Mouse (Mus musculus): ENCODE results near the gene Macc1. TPM values are rescaled to one million over a fixed set of nuclear protein-coding genes. Genes with fewer than 3 reads are reported as not detected.

Macc1 gene
- polyA plus RNA-seq, 1 experiment from 2014 or later: 0.32 TPM

GRCm38 (mm10) chr12:119369832-119370231 lies 55.8 kb downstream of the Macc1 start:
- no peak overlapping the region for H3K27ac ChIP-seq (ENCODE audit: low read depth, low read length)
- WGBS: 83% methylated on average over 4 of the region's 4 CpGs
- H3K4me3 ChIP-seq (ENCODE audit: low read depth, low read length): no peak overlapping the region
- ATAC-seq (ENCODE audit: low FRiP score): no peak
- H3K27me3 ChIP-seq (ENCODE audit: control insufficient read depth, insufficient read depth, low read length): no peaks in the 10 kb centered on the region
- no peaks in the 10 kb centered on the region for H3K4me1 ChIP-seq (replicated peaks; ENCODE audit: control insufficient read depth, insufficient read depth, low read length)
- no peaks in the 10 kb centered on the region for H3K9me3 ChIP-seq (ENCODE audit: control insufficient read depth, low read length)
- H3K4me2 ChIP-seq (replicated peaks; ENCODE audit: low read depth, low read length): no peak overlapping the region
- no peaks in the 10 kb centered on the region for H3K36me3 ChIP-seq (ENCODE audit: control insufficient read depth, insufficient read depth, low read length)
- no peak for DNase-seq (ENCODE audit: low spot score)
- no peak overlapping the region for H3K9ac ChIP-seq (ENCODE audit: low read depth, low read length)

DNA sequence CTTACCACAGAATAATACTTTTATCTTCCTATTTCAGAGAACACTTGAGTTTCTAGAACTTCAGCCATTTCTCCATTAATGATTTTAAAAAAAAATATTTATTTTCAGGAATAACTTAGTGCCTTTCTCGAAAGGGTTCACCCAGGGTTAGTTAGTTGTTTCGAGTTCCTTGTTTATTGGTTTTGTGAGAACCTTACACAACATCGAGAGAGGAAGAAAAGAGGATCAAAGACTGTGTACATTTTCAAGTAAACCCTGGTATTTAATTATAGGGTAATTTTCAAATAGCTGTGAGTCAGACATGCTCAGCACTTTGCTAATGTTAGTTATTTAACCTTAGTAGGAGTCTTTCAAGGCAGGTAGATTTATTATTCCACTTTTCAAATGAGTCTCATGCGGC lies 58.3 kb downstream of the Macc1 start:
- no peaks in the 10 kb centered on the region for H3K27me3 ChIP-seq (ENCODE audit: control insufficient read depth, insufficient read depth, low read length)
- H3K4me1 ChIP-seq (replicated peaks; ENCODE audit: control insufficient read depth, insufficient read depth, low read length): no peaks in the 10 kb centered on the region
- no peaks in the 10 kb centered on the region for H3K36me3 ChIP-seq (ENCODE audit: control insufficient read depth, insufficient read depth, low read length)
- H3K4me3 ChIP-seq (ENCODE audit: low read depth, low read length): no peak overlapping the region
- no peak for DNase-seq (ENCODE audit: low spot score)
- no peaks in the 10 kb centered on the region for H3K9me3 ChIP-seq (ENCODE audit: control insufficient read depth, low read length)
- H3K27ac ChIP-seq (ENCODE audit: low read depth, low read length): no peak overlapping the region
- no peak overlapping the region for H3K4me2 ChIP-seq (replicated peaks; ENCODE audit: low read depth, low read length)
- ATAC-seq (ENCODE audit: low FRiP score): no peak
- H3K9ac ChIP-seq (ENCODE audit: low read depth, low read length): no peak overlapping the region
- 88% methylated on average over 4 of the region's 4 CpGs for WGBS

DNA sequence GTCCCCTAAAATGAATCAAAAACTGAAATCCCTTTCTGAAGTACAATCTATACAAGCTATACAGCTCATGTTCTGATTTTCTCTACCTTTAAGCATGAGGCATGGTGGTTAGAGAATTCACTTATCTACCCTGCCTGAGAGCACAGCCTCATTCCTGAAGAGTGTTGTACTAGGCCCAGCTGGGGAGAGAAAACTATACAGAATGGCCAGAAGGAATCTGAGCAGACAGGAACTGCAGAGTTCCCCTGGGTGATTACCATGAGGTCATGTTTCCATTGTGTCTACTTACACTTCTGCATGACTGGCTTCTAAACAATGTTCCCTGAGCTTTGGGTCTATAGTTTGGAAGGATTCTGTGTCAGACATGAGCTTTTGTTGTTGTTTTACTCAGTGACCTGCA lies 62.8 kb downstream of the Macc1 start:
- H3K9me3 ChIP-seq (ENCODE audit: control insufficient read depth, low read length): no peaks in the 10 kb centered on the region
- peak; percentile 40 for DNase-seq (ENCODE audit: low spot score)
- no peaks in the 10 kb centered on the region for H3K27me3 ChIP-seq (ENCODE audit: control insufficient read depth, insufficient read depth, low read length)
- H3K4me2 ChIP-seq (replicated peaks; ENCODE audit: low read depth, low read length): no peak overlapping the region
- no peak overlapping the region for H3K9ac ChIP-seq (ENCODE audit: low read depth, low read length)
- H3K4me3 ChIP-seq (ENCODE audit: low read depth, low read length): no peak overlapping the region
- H3K36me3 ChIP-seq (ENCODE audit: control insufficient read depth, insufficient read depth, low read length): no peaks in the 10 kb centered on the region
- no peak overlapping the region for H3K27ac ChIP-seq (ENCODE audit: low read depth, low read length)
- H3K4me1 ChIP-seq (replicated peaks; ENCODE audit: control insufficient read depth, insufficient read depth, low read length): no peaks in the 10 kb centered on the region
- peak; percentile 77 for ATAC-seq (ENCODE audit: low FRiP score)

DNA sequence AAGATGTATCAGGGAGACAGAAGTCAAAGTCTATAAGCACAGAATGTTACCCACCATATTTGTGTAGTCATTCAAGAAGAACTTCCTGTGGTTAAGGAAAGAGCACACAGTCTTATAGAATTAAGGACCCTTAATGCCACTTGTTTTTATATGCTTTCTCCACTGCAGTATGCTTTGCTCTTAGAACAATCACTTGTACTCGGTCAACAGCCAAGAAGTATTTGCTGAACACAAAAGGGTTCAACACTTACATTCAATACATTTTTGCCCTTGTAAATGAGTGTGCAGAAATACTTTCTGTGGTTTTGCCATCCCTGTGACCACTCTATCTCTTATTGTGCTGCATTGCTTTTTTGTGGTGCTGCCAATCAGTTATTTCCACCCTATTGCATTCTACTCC lies 67.8 kb downstream of the Macc1 start:
- 80% methylated on average over 1 of the region's 1 CpGs for WGBS

DNA sequence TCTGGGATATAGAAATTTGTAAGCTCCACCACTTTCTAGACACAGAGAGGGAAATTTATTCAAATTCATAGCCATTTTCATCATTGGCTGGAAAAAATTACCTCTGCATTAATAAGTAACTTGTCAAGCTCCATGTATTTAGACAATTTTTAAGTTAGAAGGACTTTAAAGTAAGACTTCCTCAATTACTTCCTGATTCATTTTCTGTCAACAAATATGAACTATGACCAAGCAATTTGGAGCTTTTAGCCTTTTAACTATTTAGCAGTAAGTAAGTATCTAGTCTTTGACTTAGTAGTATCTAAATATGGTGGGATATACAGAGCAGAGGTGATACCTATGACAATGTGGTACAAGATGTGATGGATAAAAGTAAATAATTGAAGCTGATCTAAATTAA lies 72.2 kb downstream of the Macc1 start:
- no peak overlapping the region for H3K4me2 ChIP-seq (replicated peaks; ENCODE audit: low read depth, low read length)
- H3K4me1 ChIP-seq (replicated peaks; ENCODE audit: control insufficient read depth, insufficient read depth, low read length): no peaks in the 10 kb centered on the region
- H3K27ac ChIP-seq (ENCODE audit: low read depth, low read length): no peak overlapping the region
- H3K4me3 ChIP-seq (ENCODE audit: low read depth, low read length): no peak overlapping the region
- no peaks in the 10 kb centered on the region for H3K27me3 ChIP-seq (ENCODE audit: control insufficient read depth, insufficient read depth, low read length)
- H3K9me3 ChIP-seq (ENCODE audit: control insufficient read depth, low read length): no peaks in the 10 kb centered on the region
- no peak overlapping the region for H3K9ac ChIP-seq (ENCODE audit: low read depth, low read length)
- H3K36me3 ChIP-seq (ENCODE audit: control insufficient read depth, insufficient read depth, low read length): no peaks in the 10 kb centered on the region
- no peak for ATAC-seq (ENCODE audit: low FRiP score)
- DNase-seq (ENCODE audit: low spot score): no peak

More for the DNA sequence above, 67.8 kb downstream of the Macc1 start:
- Histone ChIP-seq H3K27me3 (ENCODE audit: control insufficient read depth, insufficient read depth, low read length) (no peaks in the 10 kb centered on the region), H3K4me2 (replicated peaks; ENCODE audit: low read depth, low read length) (no peak overlapping the region), H3K9me3 (ENCODE audit: control insufficient read depth, low read length) (no peaks in the 10 kb centered on the region), H3K4me1 (replicated peaks; ENCODE audit: control insufficient read depth, insufficient read depth, low read length) (no peaks in the 10 kb centered on the region), H3K27ac (ENCODE audit: low read depth, low read length) (no peak overlapping the region), H3K36me3 (ENCODE audit: control insufficient read depth, insufficient read depth, low read length) (no peaks in the 10 kb centered on the region), H3K4me3 (ENCODE audit: low read depth, low read length) (no peak overlapping the region), H3K9ac (ENCODE audit: low read depth, low read length) (no peak overlapping the region)
- no peak for DNase-seq (ENCODE audit: low spot score)
- ATAC-seq (ENCODE audit: low FRiP score): no peak

GRCm38 (mm10) chr12:119386650-119387049 lies 72.6 kb downstream of the Macc1 start:
- no peaks in the 10 kb centered on the region for H3K27me3 ChIP-seq (ENCODE audit: control insufficient read depth, insufficient read depth, low read length)
- ATAC-seq (ENCODE audit: low FRiP score): no peak
- no peak for DNase-seq (ENCODE audit: low spot score)
- H3K36me3 ChIP-seq (ENCODE audit: control insufficient read depth, insufficient read depth, low read length): no peaks in the 10 kb centered on the region
- WGBS: 76% methylated on average over 2 of the region's 2 CpGs
- no peak overlapping the region for H3K4me2 ChIP-seq (replicated peaks; ENCODE audit: low read depth, low read length)
- H3K4me3 ChIP-seq (ENCODE audit: low read depth, low read length): no peak overlapping the region
- H3K4me1 ChIP-seq (replicated peaks; ENCODE audit: control insufficient read depth, insufficient read depth, low read length): no peaks in the 10 kb centered on the region
- H3K9ac ChIP-seq (ENCODE audit: low read depth, low read length): no peak overlapping the region
- no peak overlapping the region for H3K27ac ChIP-seq (ENCODE audit: low read depth, low read length)
- H3K9me3 ChIP-seq (ENCODE audit: control insufficient read depth, low read length): no peaks in the 10 kb centered on the region

DNA sequence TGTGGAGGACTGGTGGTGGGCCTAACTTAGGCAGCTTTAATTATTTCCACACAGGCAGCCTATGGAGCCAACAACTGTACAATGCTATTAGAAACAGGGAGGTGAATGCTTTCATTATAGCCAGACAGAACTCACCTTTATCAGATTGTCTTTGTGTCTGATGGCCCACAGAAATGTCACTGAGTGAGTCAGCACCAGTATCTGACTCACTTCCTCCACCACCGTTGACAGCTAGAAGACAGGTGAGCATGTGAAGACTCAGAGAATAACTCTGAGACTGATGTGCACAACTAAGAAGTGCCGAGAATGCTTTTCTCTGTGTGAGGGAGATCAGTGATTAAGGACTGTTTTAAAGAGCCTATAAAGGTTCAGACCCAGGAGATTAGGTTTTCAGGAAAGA lies 73.9 kb downstream of the Macc1 start:
- Histone ChIP-seq H3K4me1 (replicated peaks; ENCODE audit: control insufficient read depth, insufficient read depth, low read length) (no peaks in the 10 kb centered on the region), H3K9ac (ENCODE audit: low read depth, low read length) (no peak overlapping the region), H3K27ac (ENCODE audit: low read depth, low read length) (no peak overlapping the region), H3K36me3 (ENCODE audit: control insufficient read depth, insufficient read depth, low read length) (no peaks in the 10 kb centered on the region), H3K4me3 (ENCODE audit: low read depth, low read length) (no peak overlapping the region), H3K27me3 (ENCODE audit: control insufficient read depth, insufficient read depth, low read length) (no peaks in the 10 kb centered on the region), H3K9me3 (ENCODE audit: control insufficient read depth, low read length) (no peaks in the 10 kb centered on the region), H3K4me2 (replicated peaks; ENCODE audit: low read depth, low read length) (no peak overlapping the region)
- 87% methylated on average over 2 of the region's 2 CpGs for WGBS
- DNase-seq (ENCODE audit: low spot score) (no peak), ATAC-seq (ENCODE audit: low FRiP score) (no peak)

DNA sequence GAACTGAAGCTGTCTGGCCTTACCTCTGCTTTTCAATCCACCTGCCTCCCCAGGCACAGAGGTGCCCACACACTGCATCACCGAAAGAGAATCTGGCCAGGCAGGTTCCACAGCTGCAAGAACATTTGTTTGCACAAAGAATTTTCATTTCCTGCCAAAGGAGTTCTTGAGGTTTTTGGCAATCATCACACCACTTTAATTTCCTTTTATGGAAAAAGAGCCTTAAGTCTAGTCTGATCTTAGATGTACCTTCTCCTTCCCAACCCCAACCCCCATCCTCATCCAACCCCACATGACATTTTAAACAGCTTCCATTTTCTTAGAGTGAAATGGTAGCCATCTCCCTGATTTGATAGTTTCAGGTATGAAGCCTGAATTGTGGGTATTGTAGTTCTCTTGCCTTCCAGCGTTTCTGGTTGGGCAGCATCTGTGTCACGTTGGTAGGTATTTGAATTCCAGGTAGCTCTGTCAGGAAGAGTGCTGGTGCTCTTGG lies 76.2 kb downstream of the Macc1 start:
- H3K9me3 ChIP-seq (ENCODE audit: control insufficient read depth, low read length): no peaks in the 10 kb centered on the region
- no peak for ATAC-seq (ENCODE audit: low FRiP score)
- no peaks in the 10 kb centered on the region for H3K27me3 ChIP-seq (ENCODE audit: control insufficient read depth, insufficient read depth, low read length)
- WGBS: 57% methylated on average over 3 of the region's 3 CpGs
- H3K27ac ChIP-seq (ENCODE audit: low read depth, low read length): no peak overlapping the region
- no peak overlapping the region for H3K9ac ChIP-seq (ENCODE audit: low read depth, low read length)
- H3K4me3 ChIP-seq (ENCODE audit: low read depth, low read length): no peak overlapping the region
- DNase-seq (ENCODE audit: low spot score): no peak
- no peaks in the 10 kb centered on the region for H3K36me3 ChIP-seq (ENCODE audit: control insufficient read depth, insufficient read depth, low read length)
- H3K4me2 ChIP-seq (replicated peaks; ENCODE audit: low read depth, low read length): no peak overlapping the region
- no peaks in the 10 kb centered on the region for H3K4me1 ChIP-seq (replicated peaks; ENCODE audit: control insufficient read depth, insufficient read depth, low read length)

GRCm38 (mm10) chr12:119398046-119398659 lies 84.1 kb downstream of the Macc1 start:
- Histone ChIP-seq H3K4me2 (replicated peaks; ENCODE audit: low read depth, low read length) (no peak overlapping the region), H3K27ac (ENCODE audit: low read depth, low read length) (no peak overlapping the region), H3K4me1 (replicated peaks; ENCODE audit: control insufficient read depth, insufficient read depth, low read length) (no peaks in the 10 kb centered on the region), H3K36me3 (ENCODE audit: control insufficient read depth, insufficient read depth, low read length) (no peaks in the 10 kb centered on the region), H3K4me3 (ENCODE audit: low read depth, low read length) (no peak overlapping the region), H3K27me3 (ENCODE audit: control insufficient read depth, insufficient read depth, low read length) (no peaks in the 10 kb centered on the region), H3K9ac (ENCODE audit: low read depth, low read length) (no peak overlapping the region), H3K9me3 (ENCODE audit: control insufficient read depth, low read length) (no peaks in the 10 kb centered on the region)
- no peak for ATAC-seq (ENCODE audit: low FRiP score)
- DNase-seq (ENCODE audit: low spot score): no peak
- WGBS: 86% methylated on average over 2 of the region's 2 CpGs

Measured in hindbrain, embryonic 11.5 days (tissue).